Mouse (Mus musculus) naive thymus-derived CD4-positive, alpha-beta T cell, adult 2 months (primary cell): ENCODE measurements around the gene Defa37.
"Not testable (repeated sequence)": the region's sequence is repeated elsewhere in the genome, so short reads cannot be mapped to it uniquely, and the experiment has no call there.

Experiments used
- DNase-seq: peaks from one replicate; pipeline ENCODE4 v3.0.0-alpha.2; 2011; ENCODE audit warnings: low read depth

The Defa37 gene

DNA sequence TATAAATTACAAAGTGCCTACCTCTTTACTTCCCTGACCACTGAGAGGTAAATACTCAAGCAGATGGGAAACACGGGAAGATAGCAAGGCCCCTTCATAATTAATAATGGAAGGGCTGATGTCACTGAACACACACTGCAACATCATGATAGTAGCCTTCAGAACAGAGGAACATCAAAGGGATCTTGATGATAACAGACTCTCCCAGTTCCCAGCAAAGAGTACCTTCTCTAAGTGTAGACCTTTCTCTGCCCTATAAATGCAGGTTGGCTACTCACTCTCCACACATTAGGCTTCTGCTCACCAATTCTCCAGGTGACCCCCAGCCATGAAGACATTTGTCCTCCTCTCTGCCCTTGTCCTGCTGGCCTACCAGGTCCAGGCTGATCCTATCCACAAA, at the start of gene Defa37:
Gene Defa37 (plus strand): TSS at position 301 of the 400 bp plus-strand sequence.
- DNase-seq: not testable (repeated sequence)

GRCm38 (mm10) chr8:21528732-21529131, 36.5 kb upstream of the Defa37 start, which contains the start of gene Defa32:
Defa32 (plus strand) TSS chr8:21529032.
- DNase-seq: not testable (repeated sequence)

DNA sequence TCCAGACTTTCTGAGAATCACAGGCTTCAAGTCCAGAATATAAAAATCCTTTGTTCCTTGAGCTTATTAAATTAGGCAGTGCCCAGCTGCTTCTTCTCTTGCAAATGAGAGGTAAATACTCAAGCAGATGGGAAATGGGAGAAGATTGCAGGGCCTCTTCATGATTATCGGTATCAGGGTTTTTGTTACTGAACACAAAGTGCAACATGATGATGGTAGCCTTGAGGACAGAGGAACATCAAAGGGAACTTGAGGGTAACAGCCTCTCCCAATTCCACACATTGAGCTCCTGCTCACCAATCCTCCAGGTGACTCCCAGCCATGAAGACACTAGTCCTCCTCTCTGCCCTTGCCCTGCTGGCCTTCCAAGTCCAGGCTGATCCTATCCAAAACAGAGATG, 17.5 kb downstream of the Defa37 start, which contains the start of gene Defa28:
Gene Defa28 (plus strand): TSS at position 301 of the 400 bp plus-strand sequence.
- not testable (repeated sequence) for DNase-seq

DNA sequence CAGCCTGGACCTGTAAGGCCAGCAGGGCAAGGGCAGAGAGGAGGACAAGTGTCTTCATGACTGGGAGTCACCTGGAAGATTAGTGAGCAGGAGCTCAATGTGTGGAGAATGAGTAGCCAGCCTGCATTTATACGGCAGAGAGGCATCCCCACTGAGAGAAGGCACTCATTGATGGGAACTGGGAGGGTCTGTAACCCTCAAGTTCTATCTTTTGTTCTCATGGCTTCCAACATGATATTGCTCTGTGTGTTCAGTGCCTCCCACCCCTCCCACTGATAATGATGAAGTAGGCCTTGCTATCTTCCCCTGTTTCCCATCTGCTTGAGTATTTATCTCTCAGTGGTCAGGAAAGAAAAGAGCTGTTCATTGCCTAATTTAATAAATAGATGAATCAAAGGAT, 29.2 kb downstream of the Defa37 start, which contains the start of gene Gm7861:
Gene Gm7861 (minus strand): TSS at position 101 of the 400 bp plus-strand sequence.
- not testable (repeated sequence) for DNase-seq
